ENCODE assay signal across 8 mouse cellular contexts in genomic region chr6:88190043-88190309, GRCm38 (mm10). TPM values are rescaled to one million over a fixed set of nuclear protein-coding genes. Genes with fewer than 3 reads are reported as not detected.
A peak's percentile ranks its signal among the peaks of the same experiment; 100 is the strongest.
DNase-seq lines count a peak whose midpoint lies in the region; ATAC-seq and TF ChIP-seq lines count a peak whose summit lies in the region.

No protein-coding gene starts in this region.

- TF ChIP-seq CTCF in liver, adult 2 months (IDR thresholded peaks at IDR 0.05; ENCODE audit: low read depth, low read length), result no peak

- H3K27ac ChIP-seq in liver, adult 2 months (replicated peaks; ENCODE audit: insufficient read depth, low read depth, low read length), result no peak overlapping the region
- H3K27ac ChIP-seq in forebrain, embryonic 10.5 days, result peak overlapping the region; percentile 54; the same call in 1 of the 2 replicates
- no peak overlapping the region for H3K27ac ChIP-seq in limb, embryonic 10.5 days
- H3K27ac ChIP-seq in neural tube, embryonic 15.5 days (replicated peaks), result no peak overlapping the region

- H3K4me3 ChIP-seq in liver, adult 2 months (ENCODE audit: insufficient read depth, low read depth, low read length), result peak overlapping the region; percentile 62; the same call in 1 of the 2 replicates
- H3K4me3 ChIP-seq in forebrain, embryonic 10.5 days, result peak overlapping the region; percentile 56
- H3K4me3 ChIP-seq in limb, embryonic 10.5 days, result peak overlapping the region; percentile 57
- H3K4me3 ChIP-seq in neural tube, embryonic 15.5 days (replicated peaks), result peak overlapping the region; percentile 55

- H3K27me3 ChIP-seq in liver, adult 2 months (ENCODE audit: control insufficient read depth, insufficient read depth, low read length), result peaks cover 27% of the 10 kb centered on the region
- peaks cover 95% of the 10 kb centered on the region for H3K27me3 ChIP-seq in forebrain, embryonic 10.5 days (ENCODE audit: poor library complexity, severe bottlenecking)
- peaks cover 90% of the 10 kb centered on the region for H3K27me3 ChIP-seq in limb, embryonic 10.5 days (ENCODE audit: low read depth, poor library complexity, severe bottlenecking)
- H3K27me3 ChIP-seq in neural tube, embryonic 15.5 days (replicated peaks), result peaks cover 81% of the 10 kb centered on the region

- H3K4me2 ChIP-seq in neural tube, embryonic 15.5 days, result peak overlapping the region; percentile 93

- no peaks in the 10 kb centered on the region for H3K36me3 ChIP-seq in liver, adult 2 months (ENCODE audit: control insufficient read depth, insufficient read depth, low read length)
- H3K36me3 ChIP-seq in forebrain, embryonic 10.5 days (replicated peaks), result no peaks in the 10 kb centered on the region
- H3K36me3 ChIP-seq in limb, embryonic 10.5 days, result no peaks in the 10 kb centered on the region
- H3K36me3 ChIP-seq in neural tube, embryonic 15.5 days, result no peaks in the 10 kb centered on the region

- no peaks in the 10 kb centered on the region for H3K9me3 ChIP-seq in forebrain, embryonic 10.5 days
- no peaks in the 10 kb centered on the region for H3K9me3 ChIP-seq in limb, embryonic 10.5 days (replicated peaks)
- no peaks in the 10 kb centered on the region for H3K9me3 ChIP-seq in neural tube, embryonic 15.5 days (replicated peaks)

- WGBS in liver, adult 2 months, result 4% methylated on average over 13 of the region's 13 CpGs
- 1% methylated on average over 13 of the region's 13 CpGs for WGBS in forebrain, embryonic 10.5 days
- WGBS in limb, embryonic 10.5 days, result 2% methylated on average over 13 of the region's 13 CpGs
- 3% methylated on average over 13 of the region's 13 CpGs for WGBS in neural tube, embryonic 15.5 days

- H3K79me2 ChIP-seq in liver, adult 2 months (ENCODE audit: control insufficient read depth, insufficient read depth, low read length), result no peaks in the 10 kb centered on the region

- DNase-seq in liver, adult 2 months (ENCODE audit: extremely low read depth, low read depth, low spot score), result no peak
- no peak for DNase-seq in liver
- DNase-seq in forebrain, embryonic 10.5 days (ENCODE audit: extremely low spot score, low spot score), result no peak
- no peak for DNase-seq in limb, embryonic 10.5 days (ENCODE audit: low spot score)
- no peak for DNase-seq in right cerebral cortex, postnatal 36 days (ENCODE audit: low spot score in 2 of 2)
- DNase-seq in right cerebral cortex, adult 18-20 months, result no peak
- no peak for DNase-seq in spleen, postnatal 36 days (ENCODE audit: low spot score in 2 of 2)

- H3K4me1 ChIP-seq in liver, adult 2 months (ENCODE audit: control insufficient read depth, insufficient read depth, low read length), result no peaks in the 10 kb centered on the region
- peaks cover 35% of the 10 kb centered on the region for H3K4me1 ChIP-seq in forebrain, embryonic 10.5 days
- H3K4me1 ChIP-seq in limb, embryonic 10.5 days, result peaks cover 33% of the 10 kb centered on the region
- peaks cover 28% of the 10 kb centered on the region for H3K4me1 ChIP-seq in neural tube, embryonic 15.5 days

- no peak for TF ChIP-seq POLR2A in liver, adult 2 months (IDR thresholded peaks at IDR 0.05; ENCODE audit: extremely low read depth, insufficient read depth, low read length)

- ATAC-seq in neural tube, embryonic 15.5 days (ENCODE audit: low FRiP score), result 0 out of 2 replicates have a peak, but pooled peaks have one; percentile 14

- no peak overlapping the region for H3K9ac ChIP-seq in liver, adult 2 months (ENCODE audit: low read depth, low read length)
- H3K9ac ChIP-seq in neural tube, embryonic 15.5 days (replicated peaks), result peak overlapping the region; percentile 42; the same call in 1 of the 2 replicates

RNA-seq across cellular contexts. Expression of gene Gata2, which starts 3.7 kb away (rescaled TPM):
- 0.09 and 0.27 TPM in 2 replicates for total RNA-seq in liver, adult 2 months (2014; rRNA removed)
- 1.3 and 1.7 TPM in 2 replicates for polyA plus RNA-seq in liver, adult 2 months (2012; rRNA removed)
- polyA plus RNA-seq in forebrain, embryonic 10.5 days (2016; fragmentation: Nextera tagmentation; extraction: Ambion mirVana), result 18.2 and 19.6 TPM in 2 replicates
- 6.8 and 9.0 TPM in 2 replicates for polyA plus RNA-seq in limb, embryonic 10.5 days (2016; fragmentation: Nextera tagmentation; extraction: Ambion mirVana)
- polyA plus RNA-seq in neural tube, embryonic 15.5 days (2015; fragmentation: Nextera tagmentation; extraction: Ambion mirVana), result 7.2 and 14.3 TPM in 2 replicates

RNA-seq across cellular contexts. Expression of gene Dnajb8, which starts 32.1 kb away (rescaled TPM):
- not detected in 2 replicates for total RNA-seq in liver, adult 2 months (2014; rRNA removed)
- polyA plus RNA-seq in liver, adult 2 months (2012; rRNA removed), result not detected in 2 replicates
- not detected in 2 replicates for polyA plus RNA-seq in forebrain, embryonic 10.5 days (2016; fragmentation: Nextera tagmentation; extraction: Ambion mirVana)
- polyA plus RNA-seq in limb, embryonic 10.5 days (2016; fragmentation: Nextera tagmentation; extraction: Ambion mirVana), result not detected in 2 replicates
- not detected in 2 replicates for polyA plus RNA-seq in neural tube, embryonic 15.5 days (2015; fragmentation: Nextera tagmentation; extraction: Ambion mirVana)
